Mouse (Mus musculus): ENCODE results near the gene Zfp978. TPM values are rescaled to one million over a fixed set of nuclear protein-coding genes. Genes with fewer than 3 reads are reported as not detected.
A peak's percentile ranks its signal among the peaks of the same experiment; 100 is the strongest.
"Not testable (repeated sequence)": the region's sequence is repeated elsewhere in the genome, so short reads cannot be mapped to it uniquely, and the experiment has no call there.

Gene Zfp978
- polyA plus RNA-seq, 1 experiment from 2014 or later: 0.20 TPM

GRCm38 (mm10) chr4:147369564-147369963, 8.5 kb downstream of the Zfp978 start:
- H3K4me3 ChIP-seq (ENCODE audit: low read depth, low read length); H3K4me1 ChIP-seq (replicated peaks; ENCODE audit: control insufficient read depth, insufficient read depth, low read length); H3K9ac ChIP-seq (ENCODE audit: low read length); H3K27me3 ChIP-seq (ENCODE audit: control insufficient read depth, insufficient read depth, low read length); H3K9me3 ChIP-seq (ENCODE audit: control insufficient read depth, low read length); DNase-seq (ENCODE audit: low spot score); H3K27ac ChIP-seq (ENCODE audit: low read depth, low read length); H3K4me2 ChIP-seq (ENCODE audit: low read depth, low read length, severe bottlenecking); H3K36me3 ChIP-seq (ENCODE audit: control insufficient read depth, insufficient read depth, low read length): not testable (repeated sequence)
- whole genome bisulfite sequencing: no CpG with 5 or more reads among the region's 2 CpGs
- peak; percentile 70 for ATAC-seq (replicated peaks; ENCODE audit: low FRiP score)

DNA sequence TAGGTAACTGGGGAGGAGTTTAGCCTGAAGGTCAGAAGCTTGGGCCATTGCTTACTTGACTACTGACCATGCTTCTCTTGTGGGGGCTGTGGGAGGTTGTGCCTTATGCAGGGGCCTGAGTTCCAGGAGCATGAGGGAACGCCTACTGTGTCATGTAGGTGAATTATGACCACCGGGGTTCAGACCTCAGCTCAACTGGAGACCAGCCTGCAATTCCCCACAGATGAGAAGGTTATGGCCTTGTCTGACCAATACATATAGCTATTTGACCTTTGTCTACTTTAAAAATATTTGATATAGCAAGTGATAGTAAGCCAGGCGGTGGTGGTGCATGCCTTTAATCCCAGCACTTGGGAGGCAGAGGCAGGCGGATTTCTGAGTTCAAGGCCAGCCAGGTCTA, 22.1 kb downstream of the Zfp978 start:
- H3K36me3 ChIP-seq (ENCODE audit: control insufficient read depth, insufficient read depth, low read length); H3K9ac ChIP-seq (ENCODE audit: low read length); H3K27me3 ChIP-seq (ENCODE audit: control insufficient read depth, insufficient read depth, low read length); H3K4me2 ChIP-seq (ENCODE audit: low read depth, low read length, severe bottlenecking); H3K9me3 ChIP-seq (ENCODE audit: control insufficient read depth, low read length); H3K4me3 ChIP-seq (ENCODE audit: low read depth, low read length); ATAC-seq (replicated peaks; ENCODE audit: low FRiP score); DNase-seq (ENCODE audit: low spot score); H3K27ac ChIP-seq (ENCODE audit: low read depth, low read length); H3K4me1 ChIP-seq (replicated peaks; ENCODE audit: control insufficient read depth, insufficient read depth, low read length): not testable (repeated sequence)
- 83% methylated on average over 2 of the region's 4 CpGs for WGBS

DNA sequence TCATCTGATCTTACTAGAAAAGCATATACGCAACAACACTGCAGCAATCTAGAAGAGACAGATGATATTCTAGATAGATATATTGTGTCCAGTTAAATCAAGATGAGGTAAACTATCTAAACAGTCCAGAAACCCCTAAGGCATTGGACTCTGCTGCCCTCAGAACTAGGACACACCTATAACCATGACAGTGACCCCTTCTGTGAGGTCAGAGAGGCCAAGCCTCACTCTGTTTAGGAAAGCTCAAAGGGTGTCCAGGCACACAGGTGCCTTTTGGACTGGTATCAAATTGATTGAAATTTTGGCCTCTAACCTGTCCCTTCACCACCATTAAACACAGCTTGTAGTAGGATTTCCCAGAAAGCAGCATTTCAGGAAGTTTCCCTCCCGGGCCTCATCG, 36.1 kb downstream of the Zfp978 start:
- DNase-seq (ENCODE audit: low spot score); H3K4me2 ChIP-seq (ENCODE audit: low read depth, low read length, severe bottlenecking); H3K4me3 ChIP-seq (ENCODE audit: low read depth, low read length); H3K27ac ChIP-seq (ENCODE audit: low read depth, low read length); H3K9ac ChIP-seq (ENCODE audit: low read length); H3K4me1 ChIP-seq (replicated peaks; ENCODE audit: control insufficient read depth, insufficient read depth, low read length); H3K36me3 ChIP-seq (ENCODE audit: control insufficient read depth, insufficient read depth, low read length); ATAC-seq (replicated peaks; ENCODE audit: low FRiP score); H3K27me3 ChIP-seq (ENCODE audit: control insufficient read depth, insufficient read depth, low read length): not testable (repeated sequence)
- 90% methylated on average over 3 of the region's 3 CpGs for WGBS
- peaks cover 29% of the 10 kb centered on the region for H3K9me3 ChIP-seq (ENCODE audit: control insufficient read depth, low read length)

DNA sequence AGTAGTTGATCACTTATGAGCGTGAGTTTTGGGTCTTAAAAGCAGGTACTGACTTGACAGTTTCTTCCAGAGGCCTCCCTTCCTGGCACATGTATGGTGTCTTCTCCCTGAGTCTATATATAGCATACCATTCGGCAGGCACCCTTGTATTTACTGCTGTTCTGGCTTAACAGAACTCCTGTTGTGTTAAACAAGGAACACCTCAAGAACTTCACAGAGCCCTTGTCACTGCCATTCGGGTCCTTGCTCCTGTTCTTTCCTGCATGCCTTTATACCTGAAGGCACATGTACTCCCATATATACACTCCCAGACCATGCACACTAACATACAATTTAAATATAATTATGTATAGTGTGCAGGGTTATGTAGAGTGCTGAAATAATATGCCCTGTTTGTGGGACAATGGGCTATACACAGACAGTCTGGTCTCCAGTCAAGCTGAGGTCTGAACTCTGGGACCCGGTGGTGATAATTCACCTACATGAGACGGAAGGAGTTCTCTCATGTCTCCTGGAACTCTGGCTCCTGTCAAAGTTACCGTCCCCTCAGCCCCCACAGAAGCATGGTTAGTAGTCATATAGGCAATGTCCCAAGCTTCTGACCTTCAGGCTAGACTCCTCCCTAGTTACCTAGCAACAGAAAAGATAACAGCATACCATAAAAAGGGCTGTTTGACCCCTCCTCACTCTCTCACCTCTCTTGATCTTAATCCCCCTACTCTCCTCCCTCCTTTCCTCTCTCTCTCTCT, 37.0 kb downstream of the Zfp978 start:
- DNase-seq (ENCODE audit: low spot score); H3K9ac ChIP-seq (ENCODE audit: low read length); ATAC-seq (replicated peaks; ENCODE audit: low FRiP score); H3K36me3 ChIP-seq (ENCODE audit: control insufficient read depth, insufficient read depth, low read length); H3K4me3 ChIP-seq (ENCODE audit: low read depth, low read length); H3K4me1 ChIP-seq (replicated peaks; ENCODE audit: control insufficient read depth, insufficient read depth, low read length); H3K4me2 ChIP-seq (ENCODE audit: low read depth, low read length, severe bottlenecking); H3K27me3 ChIP-seq (ENCODE audit: control insufficient read depth, insufficient read depth, low read length); H3K27ac ChIP-seq (ENCODE audit: low read depth, low read length): not testable (repeated sequence)
- 84% methylated on average over 6 of the region's 6 CpGs for WGBS
- peaks cover 30% of the 10 kb centered on the region for H3K9me3 ChIP-seq (ENCODE audit: control insufficient read depth, low read length)

DNA sequence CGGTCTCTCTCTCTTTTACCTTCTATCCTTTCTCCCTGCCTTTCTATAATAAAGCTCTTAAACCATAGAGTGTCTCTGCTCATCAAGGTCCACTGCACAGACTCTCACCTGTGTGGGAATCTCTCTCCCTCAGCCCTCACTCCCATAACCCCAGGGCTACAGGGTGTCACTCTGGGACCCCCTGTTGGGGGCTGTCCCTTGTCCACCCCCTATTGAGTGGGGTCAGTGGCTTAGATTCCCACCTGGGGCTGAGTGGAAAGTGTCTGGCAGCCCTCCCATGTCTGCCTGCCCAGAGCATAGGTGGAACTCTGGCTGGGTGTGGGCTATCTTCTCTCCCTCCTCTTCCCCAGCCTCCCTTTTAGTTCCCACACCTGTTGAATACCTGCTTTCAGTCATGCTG, 37.6 kb downstream of the Zfp978 start:
- ATAC-seq (replicated peaks; ENCODE audit: low FRiP score); DNase-seq (ENCODE audit: low spot score); H3K27me3 ChIP-seq (ENCODE audit: control insufficient read depth, insufficient read depth, low read length); H3K9ac ChIP-seq (ENCODE audit: low read length); H3K4me2 ChIP-seq (ENCODE audit: low read depth, low read length, severe bottlenecking); H3K36me3 ChIP-seq (ENCODE audit: control insufficient read depth, insufficient read depth, low read length); H3K4me1 ChIP-seq (replicated peaks; ENCODE audit: control insufficient read depth, insufficient read depth, low read length); H3K27ac ChIP-seq (ENCODE audit: low read depth, low read length); H3K4me3 ChIP-seq (ENCODE audit: low read depth, low read length): not testable (repeated sequence)
- H3K9me3 ChIP-seq (ENCODE audit: control insufficient read depth, low read length): peaks cover 30% of the 10 kb centered on the region
- 89% methylated on average over 1 of the region's 1 CpGs for WGBS

GRCm38 (mm10) chr4:147399505-147399904, 38.4 kb downstream of the Zfp978 start:
- ATAC-seq (replicated peaks; ENCODE audit: low FRiP score): not testable (repeated sequence)
- peaks cover 37% of the 10 kb centered on the region for H3K9me3 ChIP-seq (ENCODE audit: control insufficient read depth, low read length)
- 76% methylated on average over 3 of the region's 3 CpGs for WGBS

GRCm38 (mm10) chr4:147400031-147400847, 39.1 kb downstream of the Zfp978 start:
- 90% methylated on average over 8 of the region's 8 CpGs for WGBS
- not testable (repeated sequence) for H3K27me3 ChIP-seq (ENCODE audit: control insufficient read depth, insufficient read depth, low read length); H3K4me3 ChIP-seq (ENCODE audit: low read depth, low read length); H3K27ac ChIP-seq (ENCODE audit: low read depth, low read length); H3K36me3 ChIP-seq (ENCODE audit: control insufficient read depth, insufficient read depth, low read length); DNase-seq (ENCODE audit: low spot score); H3K4me2 ChIP-seq (ENCODE audit: low read depth, low read length, severe bottlenecking); H3K9ac ChIP-seq (ENCODE audit: low read length); H3K4me1 ChIP-seq (replicated peaks; ENCODE audit: control insufficient read depth, insufficient read depth, low read length)
- peaks cover 38% of the 10 kb centered on the region for H3K9me3 ChIP-seq (ENCODE audit: control insufficient read depth, low read length)
- peak; percentile 67; the same call in 1 of the 2 replicates for ATAC-seq (replicated peaks; ENCODE audit: low FRiP score)

More at GRCm38 (mm10) chr4:147399505-147399904, 38.4 kb downstream of the Zfp978 start:
- not testable (repeated sequence) for H3K4me2 ChIP-seq (ENCODE audit: low read depth, low read length, severe bottlenecking); H3K36me3 ChIP-seq (ENCODE audit: control insufficient read depth, insufficient read depth, low read length); H3K4me1 ChIP-seq (replicated peaks; ENCODE audit: control insufficient read depth, insufficient read depth, low read length); DNase-seq (ENCODE audit: low spot score); H3K27me3 ChIP-seq (ENCODE audit: control insufficient read depth, insufficient read depth, low read length); H3K9ac ChIP-seq (ENCODE audit: low read length); H3K4me3 ChIP-seq (ENCODE audit: low read depth, low read length); H3K27ac ChIP-seq (ENCODE audit: low read depth, low read length)

DNA sequence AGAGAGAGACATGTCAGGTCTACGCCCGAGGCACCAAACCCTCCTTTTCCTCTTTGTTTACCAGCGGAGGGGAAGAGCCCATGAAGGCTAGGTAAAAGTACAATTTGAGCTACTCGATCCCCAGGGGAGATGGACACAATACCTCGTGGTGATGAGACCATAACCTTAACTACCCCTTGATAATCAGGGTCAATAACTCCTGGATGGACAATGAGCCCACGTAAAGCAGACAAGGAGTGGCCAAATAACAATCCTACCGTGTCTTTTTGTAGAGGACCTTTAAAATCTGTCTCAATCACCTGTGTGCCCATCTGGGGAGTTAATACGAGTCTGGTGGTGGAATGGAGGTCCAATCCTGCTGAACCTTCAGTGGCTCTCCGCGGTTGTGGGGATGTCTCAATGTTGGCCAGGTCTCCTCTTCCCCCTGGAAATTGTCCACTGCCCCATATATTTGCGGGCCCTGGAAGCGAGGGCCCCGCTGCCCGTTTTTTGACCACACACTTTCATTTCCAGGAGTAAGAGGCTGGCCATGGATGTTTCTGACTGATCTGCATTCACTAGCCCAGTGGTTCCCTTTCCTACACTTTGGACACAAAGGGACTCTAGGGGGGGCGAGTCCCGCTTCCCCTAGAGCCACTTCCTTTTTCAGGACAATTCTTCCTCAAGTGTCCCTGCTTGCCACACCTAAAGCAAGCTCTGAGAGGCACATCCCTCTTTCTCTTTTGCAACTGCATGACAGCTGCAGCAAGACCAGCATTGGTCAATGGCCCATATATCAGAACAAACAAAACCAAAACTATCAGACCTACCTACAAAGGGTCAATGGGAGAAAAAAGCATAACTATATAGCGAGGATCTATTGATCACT, 40.0 kb downstream of the Zfp978 start:
- H3K4me2 ChIP-seq (ENCODE audit: low read depth, low read length, severe bottlenecking); DNase-seq (ENCODE audit: low spot score): not testable (repeated sequence)

More for the DNA sequence above, 40.0 kb downstream of the Zfp978 start:
- H3K27ac ChIP-seq (ENCODE audit: low read depth, low read length); H3K27me3 ChIP-seq (ENCODE audit: control insufficient read depth, insufficient read depth, low read length); H3K9ac ChIP-seq (ENCODE audit: low read length); H3K4me3 ChIP-seq (ENCODE audit: low read depth, low read length); H3K4me1 ChIP-seq (replicated peaks; ENCODE audit: control insufficient read depth, insufficient read depth, low read length); H3K36me3 ChIP-seq (ENCODE audit: control insufficient read depth, insufficient read depth, low read length); ATAC-seq (replicated peaks; ENCODE audit: low FRiP score): not testable (repeated sequence)
- peaks cover 38% of the 10 kb centered on the region for H3K9me3 ChIP-seq (ENCODE audit: control insufficient read depth, low read length)
- 88% methylated on average over 15 of the region's 17 CpGs for WGBS

Measured in forebrain, embryonic 11.5 days (tissue).